Mouse (Mus musculus) kidney, postnatal 25 days (tissue): ENCODE results near the gene Tpte.
A peak's percentile ranks its signal among the peaks of the same experiment; 100 is the strongest.

Experiments
- DNase-seq, 2 experiments: peaks; one replicate each; pipeline ENCODE4 v3.0.0; 2021; ENCODE audit warnings: mixed read lengths in 2 of 2

Tpte gene

DNA sequence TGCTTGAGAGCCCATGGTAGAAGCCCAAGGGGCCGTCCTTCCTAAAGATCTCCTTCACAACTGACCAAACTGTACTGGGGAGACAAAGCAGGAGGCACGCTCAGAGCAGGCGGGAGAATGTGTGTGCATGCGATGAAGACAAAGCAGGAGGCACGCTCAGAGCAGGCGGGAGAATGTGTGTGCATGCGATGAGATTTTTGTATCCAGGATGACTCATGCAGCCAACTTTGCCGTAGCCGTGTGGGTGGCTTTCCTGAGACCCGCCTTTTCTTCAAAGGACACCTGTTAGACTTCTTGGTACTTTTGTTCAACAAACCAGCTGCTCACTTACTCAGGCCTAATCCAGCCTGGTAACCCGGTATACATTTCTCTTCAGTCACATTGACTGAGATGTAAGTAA is 97.7 kb downstream of the Tpte start:
- DNase-seq = no peak

DNA sequence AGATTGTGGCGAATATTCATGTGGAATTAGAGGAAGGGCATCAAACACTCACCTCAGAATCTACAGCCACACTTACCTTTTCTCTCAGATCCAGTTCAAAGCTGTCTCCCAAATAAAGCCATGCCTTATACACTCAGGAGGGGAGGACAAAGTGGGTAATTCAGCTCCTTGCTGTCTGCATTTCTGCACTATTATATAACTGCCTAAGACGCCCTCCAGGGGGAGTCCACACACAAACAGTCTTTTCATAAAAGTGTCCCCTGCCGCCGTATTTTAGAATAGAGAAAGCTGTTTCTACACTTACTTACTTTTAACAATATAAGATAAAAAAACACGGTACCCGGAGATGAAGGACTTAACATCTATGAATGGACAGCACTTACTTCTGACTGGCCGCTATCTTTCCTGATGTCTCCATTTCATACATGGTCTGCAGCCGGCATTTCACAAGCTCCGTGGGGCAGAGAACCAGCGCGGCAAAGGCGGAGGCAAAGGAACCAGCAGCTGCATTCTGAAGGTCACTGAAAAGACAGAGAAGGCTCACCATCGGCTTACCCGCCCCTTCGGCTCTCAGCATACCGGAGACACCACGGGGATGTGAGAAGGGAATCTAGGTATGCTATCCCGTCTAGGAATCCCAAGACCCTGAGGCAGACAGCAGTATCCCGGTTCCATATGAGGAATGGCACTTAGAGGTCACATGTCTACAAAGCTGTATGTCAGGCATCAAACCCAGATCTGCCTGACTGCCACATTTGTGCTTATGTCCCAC is 99.8 kb downstream of the Tpte start:
- DNase-seq = no peak

DNA sequence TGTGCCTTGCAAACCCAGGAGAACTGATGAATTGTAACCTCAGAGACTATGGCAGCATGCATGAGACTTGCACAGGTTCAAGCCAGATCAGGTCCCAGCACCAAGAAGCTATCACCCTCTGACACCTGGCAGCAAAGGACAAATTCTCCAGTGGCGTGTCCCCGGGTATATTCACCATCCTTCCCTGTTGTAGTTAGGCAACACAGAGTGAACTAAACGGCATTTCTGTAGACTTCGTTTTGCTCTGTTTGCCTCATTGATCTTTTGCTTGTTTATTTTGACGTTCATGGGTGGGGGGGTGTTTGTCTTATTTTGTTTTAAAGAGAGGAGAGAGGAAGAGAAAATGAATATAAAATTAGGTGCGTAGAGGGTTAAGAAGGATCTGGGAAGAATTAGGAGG is 101.9 kb downstream of the Tpte start:
- DNase-seq = no peak

GRCm38 (mm10) chr8:22389874-22390273 is 106.6 kb downstream of the Tpte start:
- peak; percentile 26 to 61 for DNase-seq

DNA sequence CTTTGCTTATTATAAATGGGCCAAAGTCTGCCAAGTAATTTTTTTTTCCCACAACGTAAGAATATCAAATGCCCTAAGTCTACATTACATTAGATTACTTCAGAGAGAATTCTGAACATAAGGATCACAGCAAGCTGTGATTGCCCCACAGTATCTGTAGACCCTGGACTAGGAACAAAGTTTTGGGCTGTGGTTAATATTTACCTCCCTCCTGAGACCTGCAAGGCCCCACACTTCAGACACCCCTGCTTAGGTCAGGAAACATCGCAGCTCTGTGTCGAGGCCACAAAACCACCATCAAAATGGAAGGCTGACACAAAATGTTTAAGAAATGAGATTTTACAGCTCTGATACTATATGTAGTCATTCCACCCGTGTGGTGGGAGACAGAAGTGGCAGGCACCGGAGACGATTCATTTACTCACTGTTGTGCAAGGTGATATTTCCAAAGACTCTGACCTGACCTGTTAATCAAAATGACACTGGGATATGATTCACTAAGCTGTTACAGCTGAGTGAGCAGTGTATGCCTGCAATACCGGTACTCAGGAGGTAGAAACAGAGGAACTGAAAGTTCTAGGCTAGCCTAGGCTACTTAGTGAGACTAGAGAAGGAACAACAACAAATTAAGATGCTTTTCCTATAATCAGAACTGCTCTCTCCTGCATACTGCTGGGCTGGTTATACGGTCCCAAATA is 107.7 kb downstream of the Tpte start:
- peak; percentile 46 to 73 for DNase-seq

- DNase-seq = peak; percentile 60 to 85
These were observed 111.2 kb downstream of the Tpte start for GRCm38 (mm10) chr8:22394471-22394870.

GRCm38 (mm10) chr8:22395256-22395655 is 112.0 kb downstream of the Tpte start:
- no peak for DNase-seq

DNA sequence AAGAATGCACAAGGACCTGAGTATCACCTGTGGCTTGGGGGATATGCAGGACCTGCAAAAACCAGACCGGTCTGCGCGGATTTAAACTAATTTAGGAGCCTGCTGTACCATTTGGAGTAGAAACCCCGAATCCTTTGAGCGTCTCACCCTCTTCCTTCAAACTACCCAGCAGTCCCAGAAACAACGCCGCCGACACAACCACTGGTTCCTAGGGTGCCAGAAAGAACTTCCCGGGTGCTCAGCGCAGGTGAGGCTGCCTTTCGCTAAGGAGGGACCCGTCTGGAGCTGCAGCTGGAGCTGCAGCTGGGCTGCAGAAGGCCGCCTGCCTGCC is 114.5 kb downstream of the Tpte start:
- DNase-seq = no peak

- DNase-seq = peak; percentile 92 to 96
These were observed 115.1 kb downstream of the Tpte start, which contains the start of gene Slc25a15 for GRCm38 (mm10) chr8:22398142-22398951. Slc25a15 (minus strand) TSS chr8:22398597.

DNA sequence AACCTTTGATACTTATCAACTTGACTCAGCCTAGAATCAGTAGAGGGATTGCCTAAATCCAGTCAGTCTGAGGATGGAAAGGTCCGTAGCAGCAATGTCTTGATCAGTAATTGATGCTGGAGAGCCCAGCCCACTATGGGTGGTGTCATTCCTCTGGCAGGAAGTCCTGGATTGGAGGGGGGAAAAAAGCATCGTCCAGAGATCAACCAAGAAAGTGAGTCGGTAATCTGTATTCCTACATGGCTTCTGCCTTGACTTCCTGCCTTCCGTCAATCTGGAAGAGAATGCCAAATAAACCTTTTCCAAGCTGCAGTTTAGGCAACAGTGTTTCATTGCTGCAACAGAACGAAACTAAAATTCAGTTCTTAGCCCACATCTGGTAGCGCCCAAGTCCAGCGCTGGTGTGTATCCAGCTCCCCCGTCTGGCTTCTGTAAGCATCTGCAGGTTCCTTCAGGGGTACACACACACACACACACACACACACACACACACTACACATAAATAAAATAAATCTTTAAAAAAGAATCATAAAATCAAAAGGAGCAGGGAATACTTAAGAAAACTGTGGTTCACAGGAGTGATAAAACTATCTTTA is 116.1 kb downstream of the Tpte start:
- DNase-seq = no peak

GRCm38 (mm10) chr8:22400593-22400992 is 117.4 kb downstream of the Tpte start:
- DNase-seq = no peak

- no peak for DNase-seq
These were observed 120.0 kb downstream of the Tpte start for GRCm38 (mm10) chr8:22403235-22403634.

DNA sequence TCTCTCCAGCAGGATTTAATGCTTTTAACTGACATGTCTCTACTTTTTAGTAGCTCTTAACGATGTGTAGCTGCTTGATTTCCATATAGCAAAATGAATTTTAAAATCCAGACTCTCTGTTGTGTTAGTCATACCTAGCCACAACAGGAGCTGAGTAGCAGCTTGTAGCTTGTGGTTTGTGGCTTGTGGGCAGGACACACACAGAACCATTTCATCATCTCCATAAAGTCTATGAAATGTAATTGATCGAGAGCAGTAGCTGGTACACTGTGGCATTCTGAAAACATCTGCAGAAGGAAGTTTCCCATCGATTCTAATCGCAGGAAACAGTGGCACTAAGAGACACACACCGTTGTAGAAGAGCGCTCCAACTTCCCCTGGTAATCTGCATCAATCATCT is 122.5 kb downstream of the Tpte start:
- no peak for DNase-seq

GRCm38 (mm10) chr8:22410688-22411281 is 127.5 kb downstream of the Tpte start:
- no peak for DNase-seq

DNA sequence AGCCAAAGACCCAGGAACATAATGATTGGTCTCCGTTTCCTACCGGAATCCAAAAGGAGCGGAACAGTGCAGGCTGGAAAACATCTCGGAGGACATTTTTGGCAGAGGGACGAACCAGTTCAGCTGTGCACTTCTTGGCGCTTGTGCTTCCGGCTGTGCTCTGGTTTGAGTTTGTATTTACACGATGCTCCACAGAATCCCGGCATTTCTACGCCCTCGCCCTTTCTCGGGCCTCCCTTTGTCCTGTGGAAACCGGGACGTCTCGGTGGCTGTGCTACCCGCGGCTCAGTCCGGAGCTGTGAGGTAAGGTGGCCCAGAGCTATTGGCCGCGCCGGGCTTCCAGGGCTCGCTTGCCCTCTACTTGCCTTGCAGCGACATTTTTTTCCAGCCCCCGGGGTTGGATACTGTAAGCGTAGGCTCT is 128.1 kb downstream of the Tpte start, which contains the start of gene Mrps31:
TSS of gene Mrps31 (plus strand) at position 80 of the 421 bp plus-strand sequence.
- peak; percentile 86 to 89 for DNase-seq

GRCm38 (mm10) chr8:22411971-22412370 is 128.7 kb downstream of the Tpte start:
- DNase-seq = no peak
